Mouse (Mus musculus) liver, adult 2 months (tissue): ENCODE results near the gene Tmprss5. TPM values are rescaled to one million over a fixed set of nuclear protein-coding genes. Genes with fewer than 3 reads are reported as not detected.

Experiments
- DNase-seq: peaks from one replicate; pipeline ENCODE4 v3.0.0-alpha.2; 2011; ENCODE audit warnings: low read depth, low spot score; ENCODE audit errors: extremely low read depth
- H3K27ac ChIP-seq: fragments of 200-500 bp; replicated peaks from 2 replicates; pipeline ENCODE4 v1.5.1; 2012; ENCODE audit warnings: low read depth, mild to moderate bottlenecking, control low read depth, inconsistent platforms, low read length; ENCODE audit not compliant: insufficient read depth
- H3K27me3 ChIP-seq: fragments of 200-500 bp; 2 replicates; pipeline ENCODE4 v1.6.1; 2012; ENCODE audit warnings: mild to moderate bottlenecking, moderate library complexity, low read length, inconsistent platforms; ENCODE audit not compliant: control insufficient read depth, insufficient read depth
- H3K36me3 ChIP-seq: fragments of 200-500 bp; 2 replicates; pipeline ENCODE4 v1.6.1; 2012; ENCODE audit warnings: low read length, inconsistent platforms; ENCODE audit not compliant: control insufficient read depth, insufficient read depth
- H3K4me1 ChIP-seq: fragments of 200-500 bp; 2 replicates; pipeline ENCODE4 v1.6.1; 2011; ENCODE audit warnings: low read length; ENCODE audit not compliant: control insufficient read depth, insufficient read depth
- H3K4me3 ChIP-seq: fragments of 200-500 bp; 2 replicates; pipeline ENCODE4 v1.5.1; 2011; ENCODE audit warnings: low read depth, mild to moderate bottlenecking, control low read depth, low read length, moderate library complexity; ENCODE audit not compliant: insufficient read depth
- H3K79me2 ChIP-seq: fragments of 200-500 bp; 2 replicates; pipeline ENCODE4 v1.6.1; 2012; ENCODE audit warnings: inconsistent platforms, mild to moderate bottlenecking, low read length, moderate library complexity; ENCODE audit not compliant: control insufficient read depth, insufficient read depth
- H3K9ac ChIP-seq: fragments of 200-500 bp; 2 replicates; pipeline ENCODE4 v1.6.1; 2012; ENCODE audit warnings: low read depth, mild to moderate bottlenecking, control low read depth, inconsistent platforms, low read length
- CTCF ChIP-seq: fragments of 200-500 bp; IDR thresholded peaks from 2 replicates; pipeline ENCODE4 v1.5.1; 2011; ENCODE audit warnings: low read depth, low read length, control low read depth
- POLR2A ChIP-seq: fragments of 200-500 bp; IDR thresholded peaks from 2 replicates; pipeline ENCODE4 v1.6.1; 2011; ENCODE audit warnings: low read length, control low read depth; ENCODE audit not compliant: insufficient read depth; ENCODE audit errors: extremely low read depth
- WGBS: fragments of 180-500 bp; shearing (Covaris S2); methylation state at CpG from one replicate; pipeline ENCODE4 v1.1.7; 2018; 5-methylcytosine and 5-hydroxymethylcytosine counted together
- polyA plus RNA-seq: library from polyadenylated mRNA; depleted of rRNA; stranded (reverse); fragments of >200 nt; gene quantifications from 2 replicates; pipeline ENCODE4 v1.2.3, GENCODE M21; 2012
- total RNA-seq: library from RNA; depleted of rRNA; stranded (reverse); fragments of >200 nt; gene quantifications from 2 replicates; pipeline ENCODE4 v1.2.3, GENCODE M21; 2014

Gene Tmprss5
- total and polyA plus RNA-seq, 2 experiments: not detected

- Histone ChIP-seq H3K79me2 (no peaks in the 10 kb centered on the region), H3K36me3 (no peaks in the 10 kb centered on the region), H3K27ac (no peak overlapping the region), H3K4me1 (no peaks in the 10 kb centered on the region), H3K4me3 (no peak overlapping the region), H3K27me3 (no peaks in the 10 kb centered on the region), H3K9ac (no peak overlapping the region)
- no peak for TF ChIP-seq POLR2A
- no peak for TF ChIP-seq CTCF
- 77% methylated on average over 6 of the region's 6 CpGs for WGBS
- no peak for DNase-seq
Measured at GRCm38 (mm10) chr9:49110476-49111220, 29.6 kb downstream of the Tmprss5 start.

GRCm38 (mm10) chr9:49111296-49111695 lies 30.2 kb downstream of the Tmprss5 start:
- no peak for TF ChIP-seq CTCF
- no peak for DNase-seq

DNA sequence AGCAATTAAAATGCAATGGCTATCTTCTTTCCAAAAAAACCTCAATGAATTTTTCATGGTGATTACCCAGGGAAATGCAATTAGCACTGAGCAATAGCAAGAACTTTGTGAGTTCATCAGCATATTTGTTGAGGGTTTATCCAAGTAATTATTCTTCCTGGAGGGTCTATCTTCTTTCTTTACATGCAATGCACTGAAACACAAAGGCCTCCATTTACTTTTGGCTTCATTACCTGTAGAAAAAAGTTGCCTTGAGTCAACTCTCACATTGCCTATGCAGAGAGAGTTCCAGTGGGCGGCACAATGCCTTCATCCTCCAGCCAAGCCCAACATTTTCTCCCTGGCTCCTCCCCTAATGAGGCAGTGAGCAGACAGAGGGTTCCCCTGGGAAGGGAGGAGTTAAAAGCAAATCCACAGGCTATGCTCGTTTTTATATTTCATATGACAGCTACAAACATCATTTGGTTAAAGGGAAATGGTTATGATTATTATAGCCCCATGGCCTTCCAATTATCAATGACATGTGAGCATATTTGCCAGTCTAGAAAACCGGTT lies 37.3 kb downstream of the Tmprss5 start:
- Histone ChIP-seq H3K9ac (no peak overlapping the region), H3K27ac (no peak overlapping the region), H3K4me3 (no peak overlapping the region), H3K79me2 (no peaks in the 10 kb centered on the region), H3K4me1 (no peaks in the 10 kb centered on the region), H3K27me3 (no peaks in the 10 kb centered on the region), H3K36me3 (no peaks in the 10 kb centered on the region)
- 48% methylated on average over 3 of the region's 3 CpGs for WGBS
- TF ChIP-seq POLR2A: no peak
- no peak for DNase-seq

More at GRCm38 (mm10) chr9:49111296-49111695, 30.2 kb downstream of the Tmprss5 start:
- 79% methylated on average over 5 of the region's 5 CpGs for WGBS
- H3K4me3 ChIP-seq: no peak overlapping the region
- no peaks in the 10 kb centered on the region for H3K27me3 ChIP-seq
- H3K4me1 ChIP-seq: no peaks in the 10 kb centered on the region
- H3K27ac ChIP-seq: no peak overlapping the region
- H3K79me2 ChIP-seq: no peaks in the 10 kb centered on the region
- no peak overlapping the region for H3K9ac ChIP-seq
- H3K36me3 ChIP-seq: no peaks in the 10 kb centered on the region

DNA sequence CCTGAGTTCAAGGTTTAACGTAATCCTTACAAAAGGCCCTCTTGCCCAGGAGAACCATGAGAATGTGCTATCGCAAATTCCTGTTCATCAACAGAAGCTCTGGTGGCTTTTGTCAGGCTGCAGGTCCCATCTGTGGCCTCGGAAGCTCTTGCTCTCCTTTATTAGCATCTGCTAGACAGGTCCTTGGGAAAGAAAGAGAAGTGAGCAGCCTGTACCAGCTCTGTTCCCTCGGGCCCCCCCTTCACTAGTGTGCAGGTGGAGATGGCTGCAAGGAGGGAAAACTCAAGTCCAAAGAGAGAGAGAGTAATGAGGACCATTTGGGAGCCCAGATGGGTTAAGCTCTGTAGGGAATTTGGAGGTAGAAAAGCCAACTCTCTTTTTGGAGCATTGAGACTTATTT lies 38.7 kb downstream of the Tmprss5 start:
- Histone ChIP-seq H3K36me3 (no peaks in the 10 kb centered on the region), H3K79me2 (no peaks in the 10 kb centered on the region), H3K27ac (no peak overlapping the region), H3K9ac (no peak overlapping the region), H3K27me3 (no peaks in the 10 kb centered on the region), H3K4me3 (no peak overlapping the region), H3K4me1 (no peaks in the 10 kb centered on the region)
- TF ChIP-seq POLR2A: no peak
- TF ChIP-seq CTCF: no peak
- 67% methylated on average over 4 of the region's 4 CpGs for WGBS
- DNase-seq: no peak

DNA sequence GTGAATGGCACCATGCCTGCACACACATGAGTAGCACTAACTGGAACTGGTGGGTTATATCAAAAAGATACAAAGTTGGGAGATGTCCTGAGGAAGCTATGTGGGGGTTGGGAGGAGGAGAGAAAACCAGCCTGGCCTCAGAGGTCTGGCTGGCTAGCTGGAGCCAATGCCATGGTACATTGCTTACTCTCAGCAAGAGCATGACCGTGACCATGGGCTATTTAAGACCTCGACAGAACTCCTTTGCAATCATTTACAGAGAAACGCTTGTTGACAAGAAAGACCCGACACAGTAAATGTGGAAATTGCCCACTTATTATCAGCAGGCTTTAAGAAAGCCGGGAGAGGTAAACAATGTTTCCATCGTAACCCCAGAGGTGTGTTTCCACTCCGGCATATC lies 44.6 kb downstream of the Tmprss5 start:
- DNase-seq: no peak
- Histone ChIP-seq H3K4me3 (no peak overlapping the region), H3K79me2 (no peaks in the 10 kb centered on the region), H3K27ac (no peak overlapping the region), H3K4me1 (no peaks in the 10 kb centered on the region), H3K27me3 (no peaks in the 10 kb centered on the region), H3K36me3 (no peaks in the 10 kb centered on the region), H3K9ac (no peak overlapping the region)
- no peak for TF ChIP-seq CTCF
- TF ChIP-seq POLR2A: no peak
- WGBS: 65% methylated on average over 7 of the region's 7 CpGs

DNA sequence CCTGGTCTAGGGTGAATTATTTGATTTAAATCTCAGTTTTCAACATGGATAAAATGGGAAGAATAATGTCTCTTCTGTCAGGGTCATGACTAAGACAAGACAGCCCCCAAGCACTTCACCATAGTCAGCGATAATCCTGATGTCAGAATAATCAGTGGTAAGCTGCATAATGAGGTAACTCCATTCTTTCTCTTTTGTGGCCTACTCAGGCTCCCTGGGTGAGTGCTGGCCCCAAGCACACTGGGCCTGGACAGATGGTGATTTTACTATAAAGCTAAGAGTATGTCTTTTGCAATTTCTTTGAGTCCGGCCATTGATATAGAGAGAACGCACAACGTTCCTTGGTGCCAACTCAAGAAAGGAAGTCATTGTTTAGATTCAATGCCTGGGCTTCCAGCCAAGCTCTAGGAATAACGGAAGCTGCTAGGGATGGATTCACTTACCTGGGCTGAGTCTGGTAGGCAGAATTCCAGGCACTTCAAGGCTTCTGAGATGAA lies 49.5 kb downstream of the Tmprss5 start:
- no peak for TF ChIP-seq CTCF
- TF ChIP-seq POLR2A: no peak
- Histone ChIP-seq H3K4me1 (no peaks in the 10 kb centered on the region), H3K27me3 (no peaks in the 10 kb centered on the region), H3K9ac (no peak overlapping the region), H3K36me3 (no peaks in the 10 kb centered on the region), H3K4me3 (no peak overlapping the region), H3K27ac (no peak overlapping the region), H3K79me2 (no peaks in the 10 kb centered on the region)
- WGBS: 80% methylated on average over 5 of the region's 5 CpGs
- no peak for DNase-seq
